Mouse (Mus musculus) mature B cell (primary cell): ENCODE measurements around the gene Nox3.

Source experiments
- in situ Hi-C: fragments of 300-500 bp; cut with MboI; formaldehyde crosslinking; loops from 2 replicates; pipeline ENCODE4 v1.14.3; 2019

Gene Nox3

DNA sequence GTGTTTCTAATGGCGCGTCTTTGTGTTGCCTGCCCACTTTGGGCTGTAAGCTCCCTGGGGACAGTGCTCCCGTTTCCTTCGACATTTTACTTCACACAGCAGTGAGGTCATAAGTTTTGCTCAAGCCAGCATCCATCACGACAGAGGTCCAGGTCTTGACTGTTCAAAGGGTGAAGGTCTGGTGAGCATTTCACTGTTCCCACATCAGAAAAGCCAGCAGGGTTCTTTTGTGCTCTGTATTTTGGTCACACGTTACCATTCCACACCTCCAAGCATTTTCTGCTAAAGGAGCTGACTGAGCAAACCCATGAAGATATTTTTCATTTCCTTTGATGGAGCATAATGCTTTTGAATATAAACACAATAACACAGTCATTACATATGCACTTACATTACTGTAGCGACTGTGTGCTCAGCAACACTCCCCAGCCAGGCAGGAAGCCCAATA, 85.7 kb downstream of the Nox3 start:
- in situ Hi-C loops, result no loop called here

GRCm38 (mm10) chr17:3602954-3603672, 92.9 kb downstream of the Nox3 start:
- in situ Hi-C loops, result no loop called here

DNA sequence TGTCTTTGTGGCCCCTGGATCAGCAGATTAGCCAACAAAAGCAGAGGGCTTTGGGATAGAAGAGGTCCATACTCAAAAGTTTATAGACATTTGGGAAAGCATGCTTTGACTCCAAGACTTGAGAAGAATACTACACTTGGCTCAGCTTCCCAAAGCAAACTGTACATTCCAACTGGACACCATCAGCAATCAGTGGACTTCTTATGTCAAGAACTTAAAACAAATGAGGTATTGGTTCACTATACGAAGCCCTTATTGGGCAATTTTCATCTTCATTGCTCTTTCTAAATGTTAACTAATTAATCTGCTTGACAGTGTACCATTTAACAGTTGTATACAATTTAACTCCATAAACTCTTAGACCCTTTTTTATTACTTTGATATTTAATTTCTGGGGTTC, 97.7 kb downstream of the Nox3 start:
- in situ Hi-C loops, result no loop called here

- in situ Hi-C loops, result no loop called here
These were observed 98.2 kb downstream of the Nox3 start for GRCm38 (mm10) chr17:3597866-3598265.

GRCm38 (mm10) chr17:3597130-3597529, 98.9 kb downstream of the Nox3 start:
- in situ Hi-C loops, result no loop called here
